Mouse (Mus musculus) ovary, postnatal 10 days (tissue): ENCODE data around the gene Upk3bl.
"Not testable (repeated sequence)": the region's sequence is repeated elsewhere in the genome, so short reads cannot be mapped to it uniquely, and the experiment has no call there.

Experiments used
- DNase-seq: peaks from one replicate; pipeline ENCODE4 v3.0.0; 2022; ENCODE audit warnings: low spot score

Upk3bl gene

DNA sequence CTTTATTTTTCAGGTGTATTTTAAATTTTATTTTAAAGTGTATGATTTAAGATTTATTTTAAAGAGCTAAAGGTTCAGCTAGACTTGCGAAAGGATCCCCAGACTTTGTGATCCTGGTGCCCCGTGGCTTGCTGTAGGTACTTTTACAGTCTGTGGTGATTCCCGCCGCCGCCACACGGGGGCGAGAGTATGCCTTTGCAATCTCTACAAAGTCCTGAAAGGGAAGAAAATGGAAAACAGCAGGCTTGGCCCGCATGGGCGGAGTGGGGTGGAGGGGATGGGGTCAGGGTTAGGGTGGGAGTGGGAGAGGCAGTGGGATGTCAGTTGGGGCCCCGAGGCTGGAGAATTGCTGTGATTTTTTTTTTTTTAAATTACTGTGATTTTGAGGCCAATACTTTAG lies 8.3 kb upstream of the Upk3bl start:
- DNase-seq, result peak; percentile 86

DNA sequence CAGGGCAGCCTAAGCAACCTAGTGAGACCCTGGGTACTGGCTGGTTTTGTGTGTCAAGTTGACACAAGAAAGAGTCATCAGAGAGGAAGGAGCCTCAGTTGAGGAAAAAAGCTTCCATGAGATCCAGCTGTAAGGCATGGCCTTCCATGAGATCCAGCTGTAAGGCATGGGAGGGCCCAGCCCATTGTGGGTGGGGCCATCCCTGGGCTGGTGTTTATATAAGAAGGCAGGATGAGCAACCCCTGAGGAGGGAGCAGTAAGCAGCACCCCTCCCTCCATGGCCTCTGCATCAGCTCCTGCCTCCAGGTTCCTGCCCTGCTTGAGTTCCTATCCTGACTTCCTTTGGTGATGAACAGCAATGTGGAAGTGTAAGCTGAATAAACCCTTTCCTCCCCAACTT lies 5.8 kb upstream of the Upk3bl start:
- DNase-seq, result not testable (repeated sequence)

DNA sequence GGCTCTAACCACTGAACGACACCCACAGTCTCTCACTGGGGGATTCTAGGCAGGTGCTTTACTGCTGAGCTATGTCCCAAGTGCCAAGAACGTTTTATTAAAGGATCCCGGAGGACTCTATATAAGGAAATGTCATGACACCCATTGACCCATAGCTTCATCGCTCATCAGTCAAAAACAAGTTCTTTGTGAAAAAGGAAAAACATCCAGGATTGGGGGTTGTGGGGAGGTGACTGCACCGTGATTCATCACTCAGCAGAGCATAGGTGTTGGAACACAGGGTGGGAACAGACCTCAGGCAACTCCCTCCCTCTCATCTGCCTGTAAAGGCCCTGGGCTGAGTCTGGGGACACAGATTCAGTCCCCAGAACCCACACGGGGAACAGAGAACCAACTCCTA lies 4.4 kb upstream of the Upk3bl start:
- no peak for DNase-seq

DNA sequence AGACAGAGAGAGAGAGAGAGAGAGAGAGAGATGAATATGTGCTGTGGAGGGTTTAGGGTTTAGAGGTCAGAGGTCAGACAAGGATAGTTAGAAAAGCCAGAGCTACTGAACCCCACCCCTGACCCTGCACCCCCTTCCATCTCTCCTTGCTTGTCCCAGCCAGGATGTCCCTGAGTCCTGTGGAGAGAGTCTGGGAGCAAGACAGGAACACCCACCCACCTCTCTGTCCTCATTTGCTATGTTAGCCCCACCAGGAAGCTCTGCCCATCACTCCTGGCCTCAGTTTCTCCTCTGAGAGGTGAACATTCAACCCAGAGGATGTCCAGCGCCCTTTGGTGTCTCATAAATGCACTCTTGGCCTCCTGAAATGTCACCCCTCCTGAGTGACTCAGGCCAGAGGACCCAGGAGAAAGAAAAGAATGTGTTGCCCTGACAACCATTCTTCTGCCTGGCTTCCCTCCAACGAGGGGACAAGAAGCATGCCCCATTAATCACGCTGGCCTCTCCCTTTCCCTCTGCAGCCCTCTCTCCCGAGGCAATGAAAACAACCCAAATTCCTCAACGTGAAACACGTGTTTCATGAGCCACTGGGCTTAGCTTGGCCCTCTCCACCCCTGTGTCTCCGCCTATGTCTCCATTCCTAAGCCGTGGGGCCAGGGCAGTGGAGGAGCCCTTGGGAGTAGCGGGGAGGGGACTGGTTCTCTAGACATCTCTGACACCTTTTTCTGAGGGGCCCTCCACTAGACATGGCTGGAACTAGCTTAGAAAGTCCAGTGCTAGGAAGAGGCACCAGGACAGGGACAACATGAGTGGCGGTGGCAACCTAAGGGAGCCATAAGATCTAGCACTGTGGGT lies 2.8 kb upstream of the Upk3bl start:
- DNase-seq, result no peak

DNA sequence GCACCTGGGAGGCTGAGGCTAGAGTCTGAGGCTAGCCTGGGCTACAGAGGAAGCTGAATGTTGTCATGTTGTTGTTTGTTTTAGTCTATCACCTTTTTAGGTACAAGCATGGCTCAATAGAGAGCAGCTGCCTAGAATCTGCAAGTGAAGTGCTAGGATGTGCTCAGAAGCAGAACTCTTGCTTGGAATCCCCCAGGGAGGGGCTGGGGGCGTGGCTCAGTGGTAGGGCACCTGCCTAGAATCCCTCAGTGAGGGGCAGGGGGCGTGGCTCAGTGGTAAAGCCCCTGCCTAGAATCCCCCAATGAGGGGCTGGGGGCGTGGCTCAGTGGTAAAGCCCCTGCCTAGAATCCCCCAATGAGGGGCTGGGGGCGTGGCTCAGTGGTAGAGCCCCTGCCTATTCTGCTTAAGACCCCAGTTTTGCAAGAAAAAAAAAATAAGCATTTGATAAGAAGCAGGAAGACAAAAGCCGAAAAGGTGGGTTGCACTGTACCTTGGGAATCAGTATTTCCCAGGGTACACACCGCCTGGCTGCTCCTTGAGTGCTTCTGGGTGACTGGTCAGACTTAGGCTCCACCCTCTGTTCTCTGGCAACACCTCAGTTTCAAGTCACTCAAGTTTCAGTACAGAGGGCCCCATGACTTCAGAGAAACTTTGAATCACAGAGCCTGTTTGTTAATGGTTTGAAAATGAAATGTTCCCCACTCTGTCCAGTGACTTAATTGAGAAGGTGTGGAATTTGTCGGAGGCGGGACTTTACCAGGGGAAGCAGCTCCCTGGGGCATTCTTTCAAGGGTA lies 1.2 kb upstream of the Upk3bl start:
- DNase-seq, result no peak

DNA sequence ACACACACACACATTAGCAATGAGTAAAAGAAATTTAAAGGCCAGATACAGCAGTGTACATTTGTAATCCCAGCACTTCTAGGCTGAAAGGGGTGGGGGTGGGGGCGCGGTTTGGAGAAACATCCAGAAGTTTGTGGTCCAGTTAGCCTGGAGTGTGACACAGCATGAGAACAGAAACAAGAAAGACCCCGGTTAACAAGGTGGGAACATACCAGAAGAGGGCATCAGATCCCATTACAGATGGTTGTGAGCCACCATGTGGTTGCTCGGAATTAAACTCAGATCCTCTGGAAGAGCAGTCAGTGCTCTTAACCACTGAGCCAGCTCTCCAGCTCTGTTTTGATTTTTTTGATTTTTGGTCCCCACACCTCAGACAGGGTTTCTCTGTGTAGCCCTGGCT lies 1.8 kb downstream of the Upk3bl start:
- no peak for DNase-seq

DNA sequence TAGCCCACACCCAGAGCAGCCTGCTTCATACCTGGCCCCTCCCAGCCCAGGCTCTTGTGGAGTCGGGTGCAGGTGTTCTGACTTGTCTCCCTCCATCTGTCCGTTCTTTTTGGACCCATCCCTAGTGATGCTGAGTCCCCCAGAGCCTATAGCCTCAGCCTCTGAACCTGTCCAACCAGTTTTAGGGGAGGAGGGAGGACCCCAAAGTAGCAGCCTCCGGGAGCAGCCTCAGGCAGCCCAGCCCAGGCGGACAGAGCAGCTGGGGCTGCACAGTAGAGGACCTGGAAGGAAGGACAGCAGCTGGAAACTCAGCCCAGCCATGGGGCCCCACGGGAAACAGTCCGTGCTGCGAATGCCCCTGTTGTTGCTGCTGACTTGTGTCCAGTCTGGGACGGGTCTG lies 2.8 kb downstream of the Upk3bl start:
- no peak for DNase-seq

DNA sequence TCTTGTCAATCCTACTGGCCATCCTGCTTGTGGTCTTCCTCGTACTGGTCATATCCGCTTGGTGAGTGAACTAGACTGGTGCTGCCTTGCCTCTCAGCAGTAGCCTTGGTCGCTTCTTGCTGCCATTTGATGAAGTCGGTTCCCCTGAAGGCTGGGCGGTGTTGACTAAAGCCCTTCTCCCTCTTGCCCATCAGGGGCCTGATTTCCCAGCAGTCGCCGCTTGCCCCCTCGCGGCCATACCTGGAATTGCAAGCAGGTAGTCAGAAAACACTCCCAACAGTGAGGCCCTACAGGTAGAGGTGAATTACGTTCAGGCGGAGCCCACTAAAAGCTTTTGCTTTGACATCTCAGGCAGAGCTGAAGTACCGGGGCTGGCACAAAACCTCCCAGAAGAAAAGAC lies 7.3 kb downstream of the Upk3bl start:
- DNase-seq, result peak; percentile 81

DNA sequence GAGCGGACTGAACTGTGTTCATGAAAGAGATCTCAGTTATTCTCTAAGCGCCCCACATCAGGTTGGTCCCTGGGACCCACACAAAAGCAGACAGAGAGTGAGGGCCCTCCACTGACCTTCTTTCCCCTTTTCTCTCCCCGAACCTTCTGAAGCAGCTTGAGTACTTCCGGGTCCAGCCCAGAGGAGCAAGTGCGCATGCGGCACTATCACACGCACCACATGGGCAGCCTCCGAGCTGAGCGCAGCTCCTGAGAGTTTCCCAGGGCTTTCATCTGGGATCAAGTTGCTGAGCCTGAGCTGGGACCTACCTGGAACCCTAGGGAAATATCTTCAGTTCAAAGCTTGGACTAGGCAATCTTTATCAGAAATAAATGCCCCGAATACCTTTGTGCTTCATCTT lies 9.6 kb downstream of the Upk3bl start:
- DNase-seq, result no peak

DNA sequence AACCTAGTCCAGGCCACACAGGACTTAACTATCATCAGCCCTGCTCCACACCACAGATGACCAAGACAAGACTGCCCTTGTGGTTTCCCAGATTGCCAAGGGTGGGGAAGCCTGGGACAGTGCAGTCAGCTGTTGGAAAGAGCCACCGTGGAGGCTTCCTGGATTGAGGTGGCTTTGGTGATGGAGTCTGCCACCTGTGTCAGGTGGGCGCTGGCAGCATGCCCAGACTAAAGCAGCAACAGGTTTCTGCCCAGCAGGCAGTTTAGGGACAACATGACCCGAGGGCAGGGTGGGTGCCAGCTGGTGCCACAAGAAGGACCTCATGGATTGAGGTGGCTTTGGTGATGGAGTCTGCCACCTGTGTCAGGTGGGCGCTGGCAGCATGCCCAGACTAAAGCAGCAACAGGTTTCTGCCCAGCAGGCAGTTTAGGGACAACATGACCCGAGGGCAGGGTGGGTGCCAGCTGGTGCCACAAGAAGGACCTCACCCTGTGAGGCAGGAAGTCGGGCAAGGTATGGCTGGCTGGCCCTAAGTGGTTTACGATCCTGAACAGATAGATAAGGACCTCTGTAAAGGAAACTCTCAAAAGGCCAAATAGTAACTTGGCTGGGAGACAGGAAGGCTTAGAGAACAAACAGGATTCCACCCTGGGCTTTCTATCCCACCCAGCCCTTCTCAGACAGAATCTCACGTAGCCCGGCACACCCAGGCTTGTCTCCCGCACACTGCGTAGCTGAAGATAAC lies 12.3 kb downstream of the Upk3bl start:
- not testable (repeated sequence) for DNase-seq

DNA sequence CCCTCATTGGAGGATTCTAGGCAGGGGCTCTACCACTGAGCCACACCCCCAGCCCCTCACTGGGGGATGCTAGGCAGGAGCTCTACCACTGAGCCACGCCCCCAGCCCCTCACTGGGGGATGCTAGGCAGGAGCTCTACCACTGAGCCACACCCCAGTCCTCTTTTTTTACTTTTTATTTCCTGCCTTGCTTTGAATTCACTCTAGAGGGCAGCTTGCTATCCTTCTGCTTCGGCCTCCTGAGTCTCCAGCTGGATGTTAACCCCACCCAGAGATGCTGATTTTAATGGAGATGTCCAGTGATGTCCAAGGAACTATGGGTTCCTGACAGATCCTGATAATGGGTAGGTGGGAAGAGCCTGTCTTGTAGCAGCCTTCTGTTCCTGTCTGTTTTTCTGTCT lies 15.1 kb downstream of the Upk3bl start:
- DNase-seq, result no peak

DNA sequence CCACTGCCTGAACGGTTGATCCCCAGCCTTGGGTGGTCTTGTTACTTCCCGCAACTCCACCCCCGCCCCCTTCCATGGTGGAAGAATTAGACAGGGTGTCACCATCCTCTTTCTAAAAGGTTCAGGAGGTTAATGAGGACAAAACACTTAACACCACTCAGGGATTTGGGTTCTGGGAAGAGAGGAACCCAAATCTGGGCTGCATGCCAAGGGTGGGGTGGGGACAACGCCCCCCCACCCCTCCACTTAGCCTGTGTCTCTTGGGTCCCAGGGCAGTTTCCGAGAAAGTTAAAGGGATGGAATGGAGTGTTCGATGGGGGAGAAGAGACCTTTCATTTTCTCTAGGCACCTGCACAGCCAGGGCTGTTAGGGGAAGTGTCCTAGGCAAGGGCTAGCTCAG lies 18.8 kb downstream of the Upk3bl start:
- DNase-seq, result no peak

DNA sequence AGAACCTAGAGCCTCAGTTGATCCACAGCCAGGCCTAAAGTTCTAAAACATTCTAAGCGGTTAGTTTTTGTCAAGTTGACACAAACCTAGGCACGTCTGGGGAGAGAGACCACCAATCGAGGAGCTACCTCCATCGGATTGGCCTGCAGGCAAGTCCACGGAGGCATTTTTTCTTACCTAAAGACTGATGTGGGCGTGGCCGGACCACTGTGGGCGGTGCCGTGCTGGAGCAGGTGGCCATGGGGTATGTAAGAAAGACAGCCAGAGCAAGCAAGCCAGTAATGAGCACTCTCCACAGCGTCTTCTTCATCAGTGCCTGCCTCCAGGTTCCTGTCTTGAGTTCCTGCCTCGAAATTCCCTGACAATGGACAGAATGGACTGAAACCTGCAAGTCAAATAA lies 19.2 kb downstream of the Upk3bl start:
- DNase-seq, result no peak

DNA sequence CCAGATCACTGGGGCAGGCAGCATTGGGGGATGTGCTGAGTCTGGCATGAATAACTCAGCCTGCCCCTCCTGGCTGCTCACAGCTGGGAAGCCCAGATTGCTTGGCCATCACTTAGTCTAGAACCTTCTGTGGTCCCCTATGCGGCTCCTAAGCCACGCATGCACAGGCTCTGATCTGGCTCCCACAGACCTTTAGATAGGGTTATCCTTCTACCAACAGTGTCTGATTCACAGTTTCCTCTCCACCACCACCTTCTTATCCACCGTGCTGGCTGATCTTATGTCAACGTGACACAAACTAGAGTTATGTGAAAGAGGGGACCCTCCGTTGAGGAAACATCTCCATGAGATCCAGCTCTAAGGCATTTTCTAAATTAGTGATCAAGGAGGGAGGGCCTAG lies 20.8 kb downstream of the Upk3bl start:
- DNase-seq, result no peak

DNA sequence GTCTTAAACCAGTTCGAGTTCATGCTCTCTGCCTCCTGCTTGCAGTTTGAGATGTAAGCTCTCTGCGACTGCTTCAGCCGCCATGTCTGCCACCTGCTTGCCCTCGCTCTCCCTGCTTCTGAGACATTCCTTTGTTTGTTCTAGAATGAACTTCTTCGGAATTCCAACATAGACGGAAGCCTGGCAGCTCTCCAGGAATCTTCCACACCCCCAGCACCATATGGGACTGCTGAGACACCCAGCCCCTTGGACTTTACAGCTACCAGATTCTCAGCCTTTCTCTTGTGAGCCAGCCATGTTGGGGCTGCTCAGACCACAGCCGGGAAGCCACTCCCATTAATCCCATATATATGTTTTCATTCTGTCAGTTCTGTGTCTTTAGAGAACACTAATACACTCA lies 22.0 kb downstream of the Upk3bl start:
- DNase-seq, result no peak

DNA sequence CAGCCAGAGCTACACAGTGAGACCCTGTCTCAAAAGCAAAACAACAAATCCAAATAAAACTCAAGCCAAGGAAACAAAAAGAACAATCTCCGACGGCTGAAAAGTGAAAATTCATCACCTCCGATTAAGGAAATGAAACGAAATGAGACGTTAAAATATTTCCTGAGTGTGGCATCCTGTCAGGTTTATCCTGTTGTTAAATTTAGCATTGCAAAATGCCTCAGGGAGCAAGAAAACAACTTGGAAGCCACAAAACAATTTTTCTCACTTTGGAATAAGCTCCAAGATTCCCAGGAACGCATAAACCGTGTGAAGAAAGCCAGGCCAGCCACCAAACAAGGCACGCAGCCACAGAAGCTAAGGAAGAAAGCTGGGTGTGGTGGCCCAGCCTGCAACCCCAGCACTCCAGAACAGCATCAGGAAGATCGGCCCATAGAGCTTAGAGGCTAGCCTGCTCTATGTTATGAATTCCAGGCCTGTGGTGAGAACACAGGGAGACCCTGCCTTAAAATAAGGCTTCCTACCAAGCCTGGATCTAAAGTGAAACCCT lies 22.8 kb downstream of the Upk3bl start:
- no peak for DNase-seq

DNA sequence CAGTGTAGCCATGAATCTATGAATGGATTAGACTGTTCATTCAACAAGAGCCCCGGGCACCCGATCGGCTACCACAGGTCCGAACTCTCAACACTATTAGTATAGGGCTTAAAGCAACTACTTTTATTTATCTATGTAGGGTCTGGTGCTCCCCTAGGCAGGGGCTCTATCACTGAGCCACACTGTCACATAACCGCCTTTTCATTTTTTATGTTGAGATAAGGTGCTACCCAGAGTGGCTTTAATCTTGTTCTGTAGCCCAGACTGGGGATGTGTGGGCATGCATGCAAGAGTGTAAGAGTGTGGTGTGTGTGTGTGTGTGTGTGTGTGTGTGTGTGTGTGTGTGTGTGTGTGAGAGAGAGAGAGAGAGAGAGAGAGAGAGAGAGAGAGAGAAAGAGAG lies 23.8 kb downstream of the Upk3bl start:
- no peak for DNase-seq

DNA sequence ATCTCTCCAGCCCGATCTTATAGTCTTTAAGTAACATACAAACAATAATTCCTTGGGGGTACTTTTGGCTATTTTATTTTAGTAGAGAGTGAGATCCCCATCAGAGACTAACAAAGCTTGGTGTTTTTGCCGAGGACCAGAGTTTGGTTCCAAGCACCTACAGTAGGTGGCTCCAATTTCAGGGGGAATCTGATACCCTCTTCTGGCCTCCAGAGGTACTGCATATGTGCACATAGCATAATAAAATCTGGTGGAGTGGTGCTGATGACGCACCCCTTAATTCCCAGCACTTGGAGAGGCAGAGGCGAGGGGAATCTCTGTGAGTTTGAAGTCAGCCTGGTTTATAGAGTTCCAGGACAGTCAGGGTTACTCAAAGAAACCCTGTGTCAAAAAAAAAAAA lies 28.1 kb downstream of the Upk3bl start:
- DNase-seq, result no peak

DNA sequence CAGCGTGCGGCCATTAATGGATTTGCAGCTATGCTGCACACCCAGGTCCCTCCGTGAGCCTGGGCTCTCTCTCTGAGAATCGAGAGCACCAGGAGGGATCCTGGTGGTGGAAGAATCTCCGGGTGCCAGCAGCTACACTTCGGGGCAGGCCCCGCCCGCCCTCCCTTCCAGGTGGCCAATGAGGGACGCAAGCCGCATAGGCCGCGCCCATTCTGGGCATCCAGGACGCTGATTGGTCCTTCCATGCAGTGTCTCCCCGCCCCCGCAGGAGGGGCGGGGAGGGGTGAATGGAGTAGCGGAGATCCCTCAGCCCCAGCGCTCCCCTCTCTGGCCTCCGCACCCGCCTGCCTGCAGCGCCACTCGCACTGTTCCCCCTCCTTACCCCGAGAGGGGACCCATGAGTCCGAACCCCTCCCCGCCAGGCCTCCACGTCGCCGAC lies 29.4 kb downstream of the Upk3bl start, which contains the start of gene Rasa4:
Gene Rasa4, plus strand, starts transcription at position 248 of the 439 bp plus-strand sequence.
- peak; percentile 53 for DNase-seq

DNA sequence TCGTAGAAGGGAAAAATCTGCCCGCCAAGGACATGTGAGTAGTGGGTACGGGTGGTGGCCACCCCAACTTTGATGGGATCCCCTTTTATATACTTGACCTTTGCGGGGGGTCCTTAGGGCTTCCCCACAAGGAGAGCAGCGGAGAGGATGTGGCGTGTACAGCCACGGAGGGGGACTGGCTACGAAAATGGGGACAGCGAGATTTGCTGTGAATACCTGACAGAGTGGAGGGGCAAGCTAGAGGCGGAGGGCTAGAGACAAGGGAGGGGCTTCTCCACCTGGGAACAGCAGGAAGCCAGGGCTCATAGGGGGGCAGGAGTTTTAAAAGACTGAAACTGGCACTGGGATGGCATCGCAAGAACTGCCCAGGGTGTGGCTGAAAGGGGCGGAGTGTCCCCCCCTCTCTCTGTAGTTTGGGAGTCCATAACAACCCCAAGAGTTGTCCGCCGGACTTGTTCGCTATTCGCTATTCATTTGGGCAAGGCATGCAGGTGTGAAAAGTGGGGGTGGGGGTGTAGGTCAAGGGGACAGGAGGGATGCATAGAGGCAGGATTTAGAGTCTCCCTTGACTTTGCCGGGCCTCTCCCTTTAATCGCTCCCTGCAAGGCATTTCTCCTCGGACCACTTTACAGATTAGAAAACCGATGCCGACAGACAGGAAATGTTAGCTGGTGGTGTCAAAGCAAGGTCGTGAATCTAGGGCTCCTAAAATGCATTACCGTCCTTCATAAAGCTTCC lies 30.0 kb downstream of the Upk3bl start:
- no peak for DNase-seq

DNA sequence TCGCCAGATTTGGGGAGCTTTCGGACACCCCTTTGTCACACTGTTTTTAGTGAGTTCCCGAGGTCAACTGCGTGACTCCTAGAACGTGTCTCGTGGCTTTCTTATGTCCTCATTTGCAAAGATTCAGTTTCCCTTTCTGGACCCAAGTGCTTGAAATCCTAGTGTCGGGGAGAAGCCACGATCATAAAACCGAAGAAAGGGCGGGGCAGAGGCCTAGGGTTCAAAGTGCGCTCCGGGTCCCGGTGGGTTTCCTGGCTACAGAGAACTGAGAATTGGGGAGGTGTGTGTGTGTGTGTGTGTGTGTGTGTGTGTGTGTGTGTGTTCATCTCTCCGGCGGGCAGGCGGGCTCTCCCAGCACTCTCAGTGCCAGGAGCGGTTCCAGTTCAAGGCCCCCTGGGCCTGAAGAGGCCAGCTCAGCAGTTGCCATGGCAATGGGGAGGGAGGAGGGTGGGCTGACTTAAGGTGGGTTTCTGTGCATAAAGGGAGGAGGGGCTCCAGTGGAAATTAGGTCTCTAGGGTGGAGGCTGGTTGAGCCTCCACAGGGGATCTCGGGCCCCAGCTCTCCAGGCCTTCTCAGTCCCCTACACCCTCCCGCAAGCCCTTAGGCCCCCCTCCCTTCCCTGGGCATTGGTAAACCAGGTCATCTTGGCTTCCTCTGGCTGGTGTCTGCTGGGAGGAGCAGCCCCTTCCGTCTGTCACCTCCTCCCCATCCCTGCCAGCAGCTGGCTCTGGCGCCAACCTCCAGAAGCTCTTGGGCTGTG lies 30.8 kb downstream of the Upk3bl start:
- DNase-seq, result no peak
